Mouse (Mus musculus): ENCODE measurements around the gene Irx6. TPM values are rescaled to one million over a fixed set of nuclear protein-coding genes. Genes with fewer than 3 reads are reported as not detected.

The Irx6 gene
- total RNA-seq, 2 experiments from 2014 or later: 0.11 to 0.14 TPM

GRCm38 (mm10) chr8:92678407-92678806 lies 4.3 kb downstream of the Irx6 start:
- no peak for TF ChIP-seq CTCF (IDR thresholded peaks at IDR 0.05)
- Histone ChIP-seq H3K4me3 (no peak overlapping the region), H3K27ac (no peak overlapping the region)
- intact Hi-C loops (cut with DNase I): no loop called here
- DNase-seq (ENCODE audit: extremely low spot score in 1 of 2, low spot score in 2 of 2): no peak

GRCm38 (mm10) chr8:92697361-92697760 lies 23.3 kb downstream of the Irx6 start:
- no peak for TF ChIP-seq CTCF (IDR thresholded peaks at IDR 0.05)
- DNase-seq (ENCODE audit: extremely low spot score in 1 of 2, low spot score in 2 of 2): no peak
- Histone ChIP-seq H3K27ac (no peak overlapping the region), H3K4me3 (no peak overlapping the region)
- intact Hi-C loops (cut with DNase I): no loop called here

- Histone ChIP-seq H3K4me3 (no peak overlapping the region), H3K27ac (no peak overlapping the region)
- no peak for DNase-seq (ENCODE audit: extremely low spot score in 1 of 2, low spot score in 2 of 2)
- intact Hi-C loops (cut with DNase I): no loop called here
- no peak for TF ChIP-seq CTCF (IDR thresholded peaks at IDR 0.05)
Measured at GRCm38 (mm10) chr8:92698411-92698810, 24.3 kb downstream of the Irx6 start.

GRCm38 (mm10) chr8:92699922-92700540 lies 25.9 kb downstream of the Irx6 start:
- intact Hi-C loops (cut with DNase I): no loop called here
- DNase-seq (ENCODE audit: extremely low spot score in 1 of 2, low spot score in 2 of 2): no peak
- H3K27ac ChIP-seq: no peak overlapping the region
- H3K4me3 ChIP-seq: no peak overlapping the region
- no peak for TF ChIP-seq CTCF (IDR thresholded peaks at IDR 0.05)

GRCm38 (mm10) chr8:92703375-92703774 lies 29.3 kb downstream of the Irx6 start:
- H3K4me3 ChIP-seq: no peak overlapping the region
- no peak for DNase-seq (ENCODE audit: extremely low spot score in 1 of 2, low spot score in 2 of 2)
- H3K27ac ChIP-seq: no peak overlapping the region
- no peak for TF ChIP-seq CTCF (IDR thresholded peaks at IDR 0.05)
- intact Hi-C loops (cut with DNase I): no loop called here

- DNase-seq (ENCODE audit: extremely low spot score in 1 of 2, low spot score in 2 of 2): no peak
- intact Hi-C loops (cut with DNase I): no loop called here
- H3K4me3 ChIP-seq: no peak overlapping the region
- no peak for TF ChIP-seq CTCF (IDR thresholded peaks at IDR 0.05)
- H3K27ac ChIP-seq: no peak overlapping the region
Measured at GRCm38 (mm10) chr8:92706311-92706710, 32.2 kb downstream of the Irx6 start.

- Histone ChIP-seq H3K27ac (no peak overlapping the region), H3K4me3 (no peak overlapping the region)
- intact Hi-C loops (cut with DNase I): no loop called here
- DNase-seq (ENCODE audit: extremely low spot score in 1 of 2, low spot score in 2 of 2): no peak
- TF ChIP-seq CTCF (IDR thresholded peaks at IDR 0.05): no peak
Measured at GRCm38 (mm10) chr8:92713286-92713685, 39.2 kb downstream of the Irx6 start.

- intact Hi-C loops (cut with DNase I): no loop called here
- TF ChIP-seq CTCF (IDR thresholded peaks at IDR 0.05): no peak
- no peak for DNase-seq (ENCODE audit: extremely low spot score in 1 of 2, low spot score in 2 of 2)
- Histone ChIP-seq H3K4me3 (no peak overlapping the region), H3K27ac (no peak overlapping the region)
Measured at GRCm38 (mm10) chr8:92717418-92717817, 43.3 kb downstream of the Irx6 start.

GRCm38 (mm10) chr8:92718057-92718456 lies 44.0 kb downstream of the Irx6 start:
- no peak for TF ChIP-seq CTCF (IDR thresholded peaks at IDR 0.05)
- DNase-seq (ENCODE audit: extremely low spot score in 1 of 2, low spot score in 2 of 2): no peak
- H3K4me3 ChIP-seq: no peak overlapping the region
- no peak overlapping the region for H3K27ac ChIP-seq
- intact Hi-C loops (cut with DNase I): no loop called here

- DNase-seq (ENCODE audit: extremely low spot score in 1 of 2, low spot score in 2 of 2): peak; percentile 60 to 61
- TF ChIP-seq CTCF (IDR thresholded peaks at IDR 0.05): peak; percentile 75
Measured at GRCm38 (mm10) chr8:92721266-92721935, 47.3 kb downstream of the Irx6 start.

GRCm38 (mm10) chr8:92721936-92722321 lies 47.8 kb downstream of the Irx6 start:
- Histone ChIP-seq H3K27ac (no peak overlapping the region), H3K4me3 (no peak overlapping the region)
- intact Hi-C loops (cut with DNase I): loop anchor here (5.0 to 10.0 kb wide), 6 partner anchors 75 to 1537 kb away; no protein-coding TSS in a partner anchor
- no peak for DNase-seq (ENCODE audit: extremely low spot score in 1 of 2, low spot score in 2 of 2)
- no peak for TF ChIP-seq CTCF (IDR thresholded peaks at IDR 0.05)

More at GRCm38 (mm10) chr8:92721266-92721935, 47.3 kb downstream of the Irx6 start:
- Histone ChIP-seq H3K27ac (no peak overlapping the region), H3K4me3 (no peak overlapping the region)
- intact Hi-C loops (cut with DNase I): loop anchor here (5.0 to 10.0 kb wide), 6 partner anchors 74 to 1537 kb away; no protein-coding TSS in a partner anchor

GRCm38 (mm10) chr8:92723320-92723719 lies 49.2 kb downstream of the Irx6 start:
- Histone ChIP-seq H3K4me3 (no peak overlapping the region), H3K27ac (no peak overlapping the region)
- no peak for TF ChIP-seq CTCF (IDR thresholded peaks at IDR 0.05)
- intact Hi-C loops (cut with DNase I): loop anchor here (5.0 to 10.0 kb wide), 6 partner anchors 76 to 1539 kb away; no protein-coding TSS in a partner anchor
- no peak for DNase-seq (ENCODE audit: extremely low spot score in 1 of 2, low spot score in 2 of 2)
